Comparison of ENCODE assay signal across 8 mouse cellular contexts in the genomic region with DNA sequence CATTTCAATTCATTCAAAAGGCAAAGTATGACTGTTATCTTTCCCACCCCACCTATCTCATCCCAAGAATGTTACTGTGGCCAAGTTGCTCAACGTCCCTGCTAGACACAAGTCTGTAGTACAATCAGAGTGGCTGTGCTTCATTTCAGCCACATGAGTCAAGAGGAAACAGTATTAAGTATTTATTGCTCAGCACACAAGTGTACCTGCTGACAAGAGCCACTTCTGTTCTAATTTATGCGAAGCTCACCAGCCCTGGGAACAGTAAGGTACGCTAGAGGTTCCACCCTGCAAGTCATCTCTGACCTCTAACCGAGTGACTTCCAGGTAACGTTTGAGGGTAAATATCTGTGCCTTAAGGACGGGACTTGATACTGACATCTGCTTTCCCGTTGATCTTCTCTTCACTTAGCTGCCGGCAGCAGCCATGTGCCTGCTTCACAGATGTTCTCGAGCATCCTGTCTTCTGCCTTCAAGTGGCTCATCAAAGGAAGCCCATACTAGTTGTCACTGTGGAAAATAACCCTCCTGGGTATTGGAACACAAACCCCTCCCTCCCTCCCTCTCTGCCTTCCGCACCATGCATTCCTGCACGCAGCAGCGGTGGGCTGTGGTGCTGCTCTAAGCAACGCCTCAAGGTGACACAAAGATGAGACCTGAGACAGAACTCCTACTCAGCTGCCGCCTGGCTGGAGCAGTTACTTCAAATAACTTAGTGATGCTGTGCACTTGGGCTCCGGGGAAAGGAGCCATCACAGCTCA. TPM values are rescaled to one million over a fixed set of nuclear protein-coding genes. Genes with fewer than 3 reads are reported as not detected.
DNase-seq lines count a peak whose midpoint lies in the region; ATAC-seq and TF ChIP-seq lines count a peak whose summit lies in the region.

No protein-coding gene starts in this region.

- H3K27ac ChIP-seq in heart, embryonic 10.5 days: peak overlapping the region; percentile 83
- no peak overlapping the region for H3K27ac ChIP-seq in embryonic facial prominence, embryonic 14.5 days (replicated peaks; ENCODE audit: low read depth, low read length)
- H3K27ac ChIP-seq in limb, embryonic 12.5 days: no peak overlapping the region
- H3K27ac ChIP-seq in neural tube, embryonic 15.5 days (replicated peaks): no peak overlapping the region
- no peak overlapping the region for H3K27ac ChIP-seq in kidney, adult 2 months (ENCODE audit: insufficient read depth, low read depth, low read length)

- peak; percentile 68 for ATAC-seq in embryonic facial prominence, embryonic 14.5 days (ENCODE audit: low read depth)
- ATAC-seq in limb, embryonic 12.5 days (ENCODE audit: insufficient number of reproducible peaks, insufficient read depth, low FRiP score, low TSS enrichment, low read depth): no peak
- peak; percentile 43; the same call in 1 of the 2 replicates for ATAC-seq in neural tube, embryonic 15.5 days (ENCODE audit: low FRiP score)

- peak overlapping the region; percentile 39 for H3K4me3 ChIP-seq in heart, embryonic 10.5 days
- H3K4me3 ChIP-seq in embryonic facial prominence, embryonic 14.5 days (ENCODE audit: low read depth, low read length): no peak overlapping the region
- H3K4me3 ChIP-seq in limb, embryonic 12.5 days (replicated peaks): no peak overlapping the region
- H3K4me3 ChIP-seq in neural tube, embryonic 15.5 days (replicated peaks): no peak overlapping the region
- H3K4me3 ChIP-seq in kidney, adult 2 months (ENCODE audit: insufficient read depth, low read depth, low read length): no peak overlapping the region

- H3K4me2 ChIP-seq in embryonic facial prominence, embryonic 14.5 days (ENCODE audit: low read depth, low read length): peak overlapping the region; percentile 20
- H3K4me2 ChIP-seq in limb, embryonic 12.5 days: peak overlapping the region; percentile 43
- H3K4me2 ChIP-seq in neural tube, embryonic 15.5 days: peak overlapping the region; percentile 40

- WGBS in heart, embryonic 10.5 days: 10% methylated on average over 15 of the region's 15 CpGs
- 20% methylated on average over 15 of the region's 15 CpGs for WGBS in embryonic facial prominence, embryonic 14.5 days
- 8% methylated on average over 15 of the region's 15 CpGs for WGBS in limb, embryonic 12.5 days
- WGBS in neural tube, embryonic 15.5 days: 27% methylated on average over 15 of the region's 15 CpGs
- WGBS in kidney, adult 2 months: 30% methylated on average over 15 of the region's 15 CpGs

- no peak for TF ChIP-seq CTCF in kidney, adult 2 months (conservative IDR thresholded peaks at IDR 0.05; ENCODE audit: insufficient read depth, insufficient read length, low read depth, low read length)

- no peaks in the 10 kb centered on the region for H3K9me3 ChIP-seq in heart, embryonic 10.5 days
- H3K9me3 ChIP-seq in embryonic facial prominence, embryonic 14.5 days (ENCODE audit: control insufficient read depth, low read length): no peaks in the 10 kb centered on the region
- H3K9me3 ChIP-seq in limb, embryonic 12.5 days: no peaks in the 10 kb centered on the region
- no peaks in the 10 kb centered on the region for H3K9me3 ChIP-seq in neural tube, embryonic 15.5 days (replicated peaks)

- no peak overlapping the region for H3K9ac ChIP-seq in embryonic facial prominence, embryonic 14.5 days (ENCODE audit: low read depth, low read length)
- no peak overlapping the region for H3K9ac ChIP-seq in limb, embryonic 12.5 days (replicated peaks)
- H3K9ac ChIP-seq in neural tube, embryonic 15.5 days (replicated peaks): no peak overlapping the region

- DNase-seq in heart, embryonic 10.5 days (ENCODE audit: low spot score): no peak
- DNase-seq in heart, adult 9 months (ENCODE audit: low spot score in 2 of 2): no peak
- no peak for DNase-seq in embryonic facial prominence, embryonic 14.5 days (ENCODE audit: low spot score)
- no peak for DNase-seq in left cerebral cortex, adult 9 months (ENCODE audit: low spot score in 2 of 2)
- DNase-seq in testis, postnatal 14 days (ENCODE audit: low spot score): no peak
- no peak for DNase-seq in kidney, adult 2 months

- TF ChIP-seq POLR2A in kidney, adult 2 months (IDR thresholded peaks at IDR 0.05; ENCODE audit: low read depth, low read length): no peak

- H3K4me1 ChIP-seq in heart, embryonic 10.5 days: peaks cover 76% of the 10 kb centered on the region
- H3K4me1 ChIP-seq in embryonic facial prominence, embryonic 14.5 days (ENCODE audit: control insufficient read depth, insufficient read depth, low read length): 0 out of 2 replicates have a peak, but pooled peaks cover 2% of the 10 kb centered on the region
- peaks cover 35% of the 10 kb centered on the region for H3K4me1 ChIP-seq in limb, embryonic 12.5 days (replicated peaks)
- H3K4me1 ChIP-seq in neural tube, embryonic 15.5 days: peaks cover 23% of the 10 kb centered on the region
- peaks cover 11% of the 10 kb centered on the region for H3K4me1 ChIP-seq in kidney, adult 2 months (ENCODE audit: control insufficient read depth, insufficient read depth, low read length)

- H3K27me3 ChIP-seq in heart, embryonic 10.5 days (ENCODE audit: insufficient read depth, poor library complexity, severe bottlenecking): no peaks in the 10 kb centered on the region
- no peaks in the 10 kb centered on the region for H3K27me3 ChIP-seq in embryonic facial prominence, embryonic 14.5 days (replicated peaks; ENCODE audit: control insufficient read depth, insufficient read depth, low read length)
- H3K27me3 ChIP-seq in limb, embryonic 12.5 days: no peaks in the 10 kb centered on the region
- no peaks in the 10 kb centered on the region for H3K27me3 ChIP-seq in neural tube, embryonic 15.5 days (replicated peaks)
- no peaks in the 10 kb centered on the region for H3K27me3 ChIP-seq in kidney, adult 2 months (replicated peaks; ENCODE audit: control insufficient read depth, insufficient read depth, low read length)

- H3K36me3 ChIP-seq in heart, embryonic 10.5 days: no peaks in the 10 kb centered on the region
- no peaks in the 10 kb centered on the region for H3K36me3 ChIP-seq in embryonic facial prominence, embryonic 14.5 days (ENCODE audit: control insufficient read depth, insufficient read depth, low read length)
- H3K36me3 ChIP-seq in limb, embryonic 12.5 days: no peaks in the 10 kb centered on the region
- no peaks in the 10 kb centered on the region for H3K36me3 ChIP-seq in neural tube, embryonic 15.5 days
- H3K36me3 ChIP-seq in kidney, adult 2 months (ENCODE audit: control insufficient read depth, insufficient read depth, low read length): no peaks in the 10 kb centered on the region

RNA-seq across cellular contexts. Expression of gene Stk39, which starts 36.4 kb away (rescaled TPM):
- 45.2 and 51.3 TPM in 2 replicates for polyA plus RNA-seq in heart, embryonic 10.5 days (2016; fragmentation: Nextera tagmentation; extraction: Ambion mirVana)
- 26.9 and 28.9 TPM in 2 replicates for polyA plus RNA-seq in embryonic facial prominence, embryonic 14.5 days (2014; fragmentation: Nextera tagmentation; extraction: Ambion mirVana)
- polyA plus RNA-seq in limb, embryonic 12.5 days (2016; fragmentation: Nextera tagmentation; extraction: Ambion mirVana): 18.5 and 21.2 TPM in 2 replicates
- polyA plus RNA-seq in neural tube, embryonic 15.5 days (2015; fragmentation: Nextera tagmentation; extraction: Ambion mirVana): 26.4 and 27.3 TPM in 2 replicates
- polyA plus RNA-seq in kidney, adult 2 months (2012; rRNA removed): 13.9 and 14.6 TPM in 2 replicates
